Mouse (Mus musculus) ES-Bruce4 (cell line): ENCODE data around the gene 4933415F23Rik. TPM values are rescaled to one million over a fixed set of nuclear protein-coding genes. Genes with fewer than 3 reads are reported as not detected.

Experiments used
- H3K27ac ChIP-seq: 2 replicates; pipeline ENCODE4 v1.5.1; 2012; ENCODE audit warnings: low read length, inconsistent platforms; ENCODE audit not compliant: insufficient read depth
- H3K27me3 ChIP-seq: 2 replicates; pipeline ENCODE4 v1.6.1; 2012; ENCODE audit warnings: mild to moderate bottlenecking, low read length, inconsistent platforms; ENCODE audit not compliant: control insufficient read depth, poor library complexity, insufficient read depth, severe bottlenecking
- H3K36me3 ChIP-seq: 2 replicates; pipeline ENCODE4 v1.6.1; 2012; ENCODE audit warnings: inconsistent platforms, mild to moderate bottlenecking, low read length, moderate library complexity; ENCODE audit not compliant: control insufficient read depth, poor library complexity, insufficient read depth, severe bottlenecking
- H3K4me1 ChIP-seq: one replicate; pipeline ENCODE4 v1.8.1; 2011; ENCODE audit warnings: low read length; ENCODE audit not compliant: control insufficient read depth, insufficient read depth
- H3K4me3 ChIP-seq: 2 replicates; pipeline ENCODE4 v1.5.1; 2011; ENCODE audit warnings: low read depth, mild to moderate bottlenecking, low read length
- H3K9ac ChIP-seq: 2 replicates; pipeline ENCODE4 v1.6.1; 2012; ENCODE audit warnings: low read depth, mild to moderate bottlenecking, inconsistent platforms; ENCODE audit not compliant: poor library complexity, severe bottlenecking
- H3K9me3 ChIP-seq: replicated peaks from 2 replicates; pipeline ENCODE4 v1.6.1; 2012; ENCODE audit warnings: mild to moderate bottlenecking, low read length, inconsistent platforms; ENCODE audit not compliant: control insufficient read depth, poor library complexity, insufficient read depth, severe bottlenecking
- CTCF ChIP-seq: IDR thresholded peaks from one replicate; pipeline ENCODE4 v1.8.1; 2011; ENCODE audit warnings: low read depth, low read length
- EP300 ChIP-seq: IDR thresholded peaks from 2 replicates; pipeline ENCODE4 v1.6.1; 2011; ENCODE audit warnings: low read depth, low read length; ENCODE audit not compliant: insufficient read depth
- POLR2A ChIP-seq: IDR thresholded peaks from one replicate; pipeline ENCODE4 v1.8.1; 2011; ENCODE audit warnings: low read length; ENCODE audit not compliant: insufficient read depth
- polyA plus RNA-seq: library from polyadenylated mRNA; stranded (reverse); fragments of >200 nt; gene quantifications from 2 replicates; pipeline ENCODE4 v1.2.4, GENCODE M21; 2011; ENCODE audit warnings: low read depth; ENCODE audit not compliant: missing spikeins, insufficient read depth, insufficient read length

The 4933415F23Rik gene
- polyA plus RNA-seq, 1 experiment: not detected

DNA sequence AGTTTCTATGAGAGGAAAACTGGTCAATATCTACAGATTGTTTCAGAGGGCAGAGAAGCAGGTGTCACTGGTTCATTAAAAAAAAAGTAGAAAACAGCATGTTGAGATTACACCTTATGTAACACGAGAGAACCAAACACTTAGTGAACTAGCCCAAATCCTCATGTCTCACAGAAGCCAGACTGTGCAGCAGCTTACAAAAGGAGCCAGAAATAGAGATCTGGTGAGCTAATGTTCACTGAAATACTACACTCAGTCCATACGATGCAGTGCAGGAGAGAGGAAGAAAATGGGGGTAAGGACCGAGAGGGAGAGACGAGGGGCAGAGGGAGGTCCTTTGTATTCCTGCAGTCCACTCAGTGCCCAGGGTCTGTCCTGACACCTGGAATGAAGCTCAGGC lies 17.4 kb upstream of the 4933415F23Rik start:
- TF ChIP-seq POLR2A: no peak
- TF ChIP-seq CTCF: no peak
- no peak for TF ChIP-seq EP300
- no peak overlapping the region for H3K9ac ChIP-seq
- no peaks in the 10 kb centered on the region for H3K27me3 ChIP-seq
- no peaks in the 10 kb centered on the region for H3K36me3 ChIP-seq
- no peaks in the 10 kb centered on the region for H3K9me3 ChIP-seq
- no peak overlapping the region for H3K27ac ChIP-seq
- no peak overlapping the region for H3K4me3 ChIP-seq
- no peaks in the 10 kb centered on the region for H3K4me1 ChIP-seq

DNA sequence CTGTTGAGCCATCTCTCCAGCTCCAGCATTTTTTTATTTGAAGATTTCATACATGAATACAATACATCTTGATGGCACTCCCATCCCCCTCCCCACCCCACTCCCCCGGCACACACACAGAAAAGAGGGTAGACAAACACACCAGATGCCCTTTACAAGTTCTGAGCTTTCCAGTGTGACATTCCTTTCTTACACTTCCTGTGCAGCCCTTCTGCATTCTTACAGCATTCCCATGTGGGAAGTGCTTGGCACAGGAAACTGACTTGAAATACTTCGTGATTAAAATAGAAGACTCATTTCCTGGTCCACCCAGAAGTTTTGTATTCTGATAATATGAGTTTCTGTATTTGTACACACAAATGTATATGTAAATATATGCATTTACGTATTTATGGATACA lies 15.4 kb upstream of the 4933415F23Rik start:
- TF ChIP-seq POLR2A (no peak), CTCF (no peak), EP300 (no peak)
- no peak overlapping the region for H3K4me3 ChIP-seq
- H3K27ac ChIP-seq: no peak overlapping the region
- no peaks in the 10 kb centered on the region for H3K27me3 ChIP-seq
- no peaks in the 10 kb centered on the region for H3K36me3 ChIP-seq
- H3K9ac ChIP-seq: no peak overlapping the region
- no peaks in the 10 kb centered on the region for H3K9me3 ChIP-seq
- H3K4me1 ChIP-seq: no peaks in the 10 kb centered on the region

DNA sequence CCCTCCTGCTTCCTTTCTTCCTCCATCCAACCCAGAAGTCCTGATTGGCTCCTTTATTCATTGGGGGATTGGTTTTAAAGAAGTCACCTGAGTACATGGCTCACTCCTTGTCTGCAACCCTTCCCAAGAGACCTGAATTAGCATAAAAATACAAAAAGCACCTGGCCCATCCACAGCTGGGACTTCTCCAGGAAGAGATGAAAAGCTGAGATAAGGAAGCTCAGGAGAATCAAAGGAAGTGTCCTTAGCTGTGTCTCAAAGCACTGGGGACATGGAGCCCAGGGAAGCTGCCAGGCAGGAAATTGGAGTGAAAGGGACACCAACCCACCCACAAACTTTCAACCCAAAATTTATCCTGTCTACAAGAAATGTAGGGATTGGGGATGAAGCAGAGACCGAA lies 7.1 kb upstream of the 4933415F23Rik start:
- TF ChIP-seq CTCF (no peak), EP300 (no peak), POLR2A (no peak)
- 0 out of 2 replicates have a peak, but pooled peaks cover 2% of the 10 kb centered on the region for H3K9me3 ChIP-seq
- no peaks in the 10 kb centered on the region for H3K27me3 ChIP-seq
- H3K36me3 ChIP-seq: no peaks in the 10 kb centered on the region
- no peak overlapping the region for H3K9ac ChIP-seq
- H3K4me1 ChIP-seq: no peaks in the 10 kb centered on the region
- no peak overlapping the region for H3K27ac ChIP-seq
- no peak overlapping the region for H3K4me3 ChIP-seq

DNA sequence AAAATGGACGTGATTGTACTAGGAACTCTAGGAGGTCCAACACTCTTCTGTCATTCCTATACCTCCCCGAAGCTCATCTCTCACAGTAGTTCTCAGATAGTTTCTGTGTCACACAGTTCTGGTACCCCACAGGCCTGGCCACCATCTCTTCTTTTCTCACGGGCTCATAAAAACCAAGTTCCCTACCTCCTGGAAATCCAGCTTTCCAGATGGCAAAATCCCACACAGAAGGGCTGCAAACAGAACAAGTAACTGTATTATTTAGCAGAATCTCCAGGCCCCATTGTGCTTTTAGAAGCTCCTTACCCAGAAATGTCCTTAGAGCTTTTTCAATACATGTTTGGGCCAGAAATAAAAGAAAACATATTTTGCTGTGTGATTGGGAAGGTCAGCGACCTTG lies 828 bp upstream of the 4933415F23Rik start:
- Histone ChIP-seq H3K4me3 (no peak overlapping the region), H3K9me3 (0 out of 2 replicates have a peak, but pooled peaks cover 4% of the 10 kb centered on the region), H3K36me3 (no peaks in the 10 kb centered on the region), H3K4me1 (no peaks in the 10 kb centered on the region), H3K27ac (no peak overlapping the region), H3K27me3 (no peaks in the 10 kb centered on the region), H3K9ac (no peak overlapping the region)
- no peak for TF ChIP-seq EP300
- no peak for TF ChIP-seq POLR2A
- no peak for TF ChIP-seq CTCF

DNA sequence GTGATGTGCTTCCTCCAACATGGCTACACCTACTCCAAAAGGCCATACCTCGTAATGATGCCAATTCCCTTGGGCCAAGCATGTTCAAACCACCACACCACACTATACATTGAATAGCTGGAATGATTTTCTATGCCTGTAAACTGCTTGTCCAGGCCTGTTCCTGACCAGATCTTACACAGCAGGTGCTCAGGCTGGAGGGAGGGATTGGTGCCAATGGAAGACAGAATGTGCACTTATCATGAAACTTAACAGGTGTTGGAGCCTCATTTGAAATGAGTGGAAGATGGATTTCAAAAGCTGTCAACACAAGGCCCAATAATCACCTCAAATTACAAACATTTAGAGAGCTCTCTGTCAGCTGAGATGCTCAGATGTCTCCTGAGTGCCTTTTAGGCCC lies 2.3 kb downstream of the 4933415F23Rik start:
- no peaks in the 10 kb centered on the region for H3K27me3 ChIP-seq
- 0 out of 2 replicates have a peak, but pooled peaks cover 2% of the 10 kb centered on the region for H3K9me3 ChIP-seq
- H3K4me3 ChIP-seq: no peak overlapping the region
- no peak overlapping the region for H3K9ac ChIP-seq
- no peaks in the 10 kb centered on the region for H3K4me1 ChIP-seq
- no peak overlapping the region for H3K27ac ChIP-seq
- H3K36me3 ChIP-seq: no peaks in the 10 kb centered on the region
- no peak for TF ChIP-seq POLR2A
- no peak for TF ChIP-seq EP300
- TF ChIP-seq CTCF: no peak

DNA sequence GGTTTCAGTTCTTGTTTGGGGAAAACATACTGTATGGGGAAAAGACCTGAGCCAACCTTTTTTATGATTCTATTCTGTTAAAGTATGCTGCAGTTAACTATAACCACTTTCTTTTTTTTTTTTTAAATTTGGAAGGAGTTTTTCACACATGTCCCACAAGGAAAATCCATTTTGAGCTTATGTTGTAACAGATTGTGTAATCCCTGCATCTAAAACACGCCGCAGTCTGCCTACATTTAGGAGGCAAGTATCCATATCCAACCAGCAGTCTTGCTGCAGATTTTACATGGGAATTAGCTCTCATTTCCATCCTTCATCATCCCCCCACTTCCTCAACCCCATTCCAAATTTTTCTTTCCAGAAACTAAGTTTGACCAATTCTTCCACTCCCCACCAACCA lies 3.6 kb downstream of the 4933415F23Rik start:
- no peaks in the 10 kb centered on the region for H3K36me3 ChIP-seq
- no peak for TF ChIP-seq POLR2A
- no peak for TF ChIP-seq CTCF
- no peak for TF ChIP-seq EP300
- no peak overlapping the region for H3K9ac ChIP-seq
- H3K9me3 ChIP-seq: 0 out of 2 replicates have a peak, but pooled peaks cover 2% of the 10 kb centered on the region
- no peaks in the 10 kb centered on the region for H3K27me3 ChIP-seq
- no peak overlapping the region for H3K27ac ChIP-seq
- H3K4me3 ChIP-seq: no peak overlapping the region
- no peaks in the 10 kb centered on the region for H3K4me1 ChIP-seq
